Mouse (Mus musculus): ENCODE results near the gene Stac3.

Stac3 gene

DNA sequence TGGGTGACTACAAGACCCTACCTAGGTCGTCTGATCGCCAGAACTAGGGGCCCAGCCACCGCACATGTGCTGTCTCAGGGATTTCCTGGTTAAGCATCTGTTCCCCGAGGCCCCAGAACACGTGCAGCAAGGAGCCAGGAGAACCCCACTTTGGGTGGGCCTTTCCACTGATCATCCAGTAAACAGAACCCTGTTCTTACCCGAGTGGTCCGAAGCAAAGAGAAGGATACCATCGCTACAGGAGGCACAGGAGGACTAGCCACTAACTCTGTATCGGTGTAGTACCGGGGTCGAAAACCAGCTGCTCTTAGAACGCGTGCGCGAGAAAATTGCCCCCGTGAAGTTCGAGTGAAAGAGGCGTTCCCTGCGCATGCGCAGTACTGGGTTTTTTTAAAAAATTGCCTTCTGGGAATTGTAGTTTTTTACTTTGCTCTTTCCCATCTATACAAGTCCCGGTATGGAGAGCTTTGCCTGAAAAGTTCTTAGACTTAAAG lies 20.6 kb downstream of the Stac3 start, which contains the start of gene Shmt2:
Shmt2 (minus strand) TSS at position 357 of the 494 bp plus-strand sequence.
- peak; percentile 76 for DNase-seq (ENCODE audit: low spot score)

GRCm38 (mm10) chr10:127524646-127525255 lies 23.3 kb downstream of the Stac3 start:
- no peak for DNase-seq (ENCODE audit: low spot score)

DNA sequence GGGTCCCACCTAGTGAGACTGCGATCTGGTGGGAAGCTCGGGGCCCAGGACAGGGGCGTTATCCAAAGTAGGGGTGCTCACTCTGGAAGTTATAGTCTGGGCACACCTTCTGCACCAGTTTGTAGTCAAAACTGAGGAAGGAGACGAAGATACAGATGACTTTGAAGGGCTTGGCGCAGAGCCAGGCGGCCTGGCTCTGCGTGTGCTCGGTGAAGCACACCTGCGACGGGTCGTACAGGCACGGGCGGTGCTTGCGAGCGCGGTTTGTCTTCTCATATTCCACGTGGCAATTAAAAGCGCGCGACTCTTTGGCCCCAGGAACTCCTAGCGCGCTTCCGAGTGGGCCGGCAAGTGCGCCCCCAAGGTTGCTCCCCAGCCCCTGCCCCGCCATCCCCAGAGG lies 24.6 kb downstream of the Stac3 start:
- no peak for DNase-seq (ENCODE audit: low spot score)

GRCm38 (mm10) chr10:127526681-127527080 lies 25.2 kb downstream of the Stac3 start:
- DNase-seq (ENCODE audit: low spot score): peak; percentile 56

DNA sequence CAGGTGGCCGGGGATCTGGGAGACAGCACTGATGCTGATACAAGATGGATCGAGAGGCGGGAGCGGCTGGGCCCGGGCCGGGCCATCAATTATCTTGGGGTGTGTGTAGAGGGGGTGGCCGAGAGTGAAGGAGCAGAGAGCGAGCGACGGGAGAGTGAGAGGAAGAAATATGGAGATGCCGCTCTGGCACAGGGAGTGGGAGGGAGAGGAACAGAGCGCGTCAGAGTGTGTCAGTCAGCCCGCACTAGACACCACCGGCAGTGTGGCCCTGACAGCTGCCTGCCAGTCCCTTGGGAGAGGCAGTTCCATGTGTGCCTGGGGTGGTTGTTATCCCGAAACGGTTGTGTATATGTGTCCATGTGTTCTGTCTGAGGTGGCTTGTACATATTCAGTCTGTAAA lies 26.0 kb downstream of the Stac3 start:
- no peak for DNase-seq (ENCODE audit: low spot score)

DNA sequence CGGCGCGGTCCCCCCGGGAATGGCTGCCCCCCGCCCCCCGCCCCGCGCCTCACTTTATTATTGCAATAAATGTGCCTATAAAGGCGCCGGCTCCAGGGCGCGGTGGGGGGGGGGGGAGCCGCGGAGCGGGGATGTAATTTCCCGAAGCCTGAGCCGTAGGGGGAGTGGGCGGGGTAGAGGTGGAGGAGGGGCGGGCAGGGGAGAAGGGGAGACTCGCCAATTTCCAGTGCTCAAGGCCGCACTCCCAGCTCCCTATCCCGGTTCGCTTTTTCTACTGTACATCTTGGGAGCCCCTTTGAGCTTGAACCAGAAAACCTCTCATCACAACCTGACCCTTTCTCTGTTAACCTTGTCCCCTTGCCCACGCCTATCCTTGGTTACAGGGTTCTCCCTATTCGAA lies 29.5 kb downstream of the Stac3 start:
- DNase-seq (ENCODE audit: low spot score): no peak

DNA sequence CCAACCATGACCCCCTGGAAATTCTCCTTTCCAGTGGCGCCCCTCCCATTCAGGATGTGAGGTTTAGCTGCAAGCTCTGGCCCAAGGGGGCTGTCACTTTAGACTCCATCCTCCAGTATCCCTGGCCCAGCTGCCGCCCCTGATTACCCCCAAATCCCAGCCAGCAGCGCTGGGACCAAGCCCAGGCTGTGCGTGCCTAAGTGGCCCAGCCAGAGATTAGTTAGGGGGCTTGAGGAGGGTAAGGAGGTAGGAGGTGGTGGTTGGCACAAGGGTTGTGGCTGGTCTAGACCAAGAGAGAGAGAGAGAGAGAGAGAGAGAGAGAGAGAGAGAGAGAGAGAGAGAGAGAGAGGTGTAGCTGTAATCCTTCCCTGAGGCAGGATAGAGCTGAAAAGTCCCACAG lies 30.1 kb downstream of the Stac3 start:
- DNase-seq (ENCODE audit: low spot score): no peak

- DNase-seq (ENCODE audit: low spot score): no peak
These were observed 32.8 kb downstream of the Stac3 start, which contains the start of gene Nxph4 for GRCm38 (mm10) chr10:127534036-127534928. Gene Nxph4 (minus strand): TSS chr10:127534559.

DNA sequence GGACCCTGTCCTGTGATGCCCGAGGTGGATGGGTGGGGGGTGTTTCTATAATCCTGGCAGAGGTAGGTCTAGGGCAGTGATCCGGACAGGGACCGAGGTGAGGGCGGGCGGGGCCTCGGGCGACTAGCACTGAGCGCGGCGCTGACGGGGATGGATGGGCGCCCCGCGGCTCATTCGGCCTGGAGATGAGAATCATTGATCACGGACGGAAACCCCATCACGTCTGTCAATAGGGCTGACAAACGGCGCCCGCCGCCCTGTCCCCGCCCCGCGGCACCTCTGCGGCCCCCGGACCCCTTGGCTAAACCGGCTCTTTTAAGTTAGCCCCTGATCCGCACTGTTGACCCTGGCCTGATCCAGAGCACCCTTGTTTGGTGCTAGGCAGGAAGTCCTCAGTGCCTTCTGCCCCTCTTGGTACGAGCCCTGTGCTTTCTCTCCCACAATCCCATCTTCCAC lies 33.5 kb downstream of the Stac3 start:
- no peak for DNase-seq (ENCODE audit: low spot score)

- no peak for DNase-seq (ENCODE audit: low spot score)
These were observed 35.3 kb downstream of the Stac3 start for GRCm38 (mm10) chr10:127536586-127537314.

- DNase-seq (ENCODE audit: low spot score): peak; percentile 59
These were observed 36.5 kb downstream of the Stac3 start for GRCm38 (mm10) chr10:127537854-127538583.

DNA sequence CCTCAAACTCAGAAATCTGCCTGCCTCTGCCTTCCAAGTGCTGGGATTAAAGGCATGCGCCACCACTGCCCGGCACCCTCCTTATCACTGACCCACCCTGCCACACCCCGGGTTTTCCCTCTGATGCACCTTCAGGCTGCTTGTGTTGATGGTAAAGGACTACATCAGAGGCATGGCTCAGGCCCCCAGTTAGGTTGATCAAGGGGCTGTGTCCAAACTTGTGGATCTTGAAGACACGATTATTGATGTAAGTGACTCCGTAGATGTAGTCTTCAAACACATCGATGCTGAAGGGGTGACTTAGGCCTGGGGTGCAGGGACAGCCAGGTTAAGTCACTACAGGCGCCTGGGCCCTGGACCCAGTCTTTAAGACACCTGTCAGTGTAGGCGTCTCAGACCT lies 40.0 kb downstream of the Stac3 start:
- no peak for DNase-seq (ENCODE audit: low spot score)

DNA sequence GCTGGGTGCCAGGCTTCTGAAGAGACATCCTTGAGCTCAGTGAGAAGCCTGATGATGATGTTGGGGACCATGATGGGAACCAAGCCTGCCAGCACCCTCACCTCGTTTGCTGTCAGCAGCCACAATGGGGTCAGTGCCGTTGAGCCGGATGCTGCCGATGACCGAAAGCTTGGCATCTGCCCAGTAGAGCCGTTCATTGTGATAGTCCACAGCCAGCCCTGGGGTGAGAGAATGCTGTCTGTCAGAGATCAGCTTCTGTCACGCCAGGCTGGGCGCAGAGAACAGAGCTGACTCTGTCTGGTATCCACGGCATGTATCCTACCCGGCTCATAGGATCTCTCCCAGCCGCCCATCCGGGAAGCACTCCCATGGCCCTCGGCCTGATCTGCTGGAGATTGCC lies 40.6 kb downstream of the Stac3 start:
- DNase-seq (ENCODE audit: low spot score): no peak

DNA sequence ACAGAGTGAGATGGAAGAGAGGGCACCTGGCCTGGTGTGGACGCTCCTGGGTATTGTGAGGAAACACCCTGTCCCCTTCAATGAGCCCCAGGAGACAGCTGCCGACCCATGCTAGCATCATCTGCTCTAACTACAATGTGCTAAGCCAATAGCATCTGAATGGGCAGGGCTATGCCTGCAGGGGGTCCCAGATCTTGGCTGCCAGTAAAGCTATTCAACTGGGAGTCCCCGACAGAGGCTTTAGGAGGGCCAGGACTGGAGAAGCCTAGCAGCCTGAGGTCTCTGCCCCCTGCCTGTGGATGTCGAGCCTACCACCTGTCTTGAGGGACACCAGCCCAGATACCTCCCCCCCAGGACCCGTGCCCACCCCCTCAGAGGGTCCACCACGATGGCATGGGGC lies 41.2 kb downstream of the Stac3 start:
- DNase-seq (ENCODE audit: low spot score): no peak

- DNase-seq (ENCODE audit: low spot score): no peak
These were observed 42.4 kb downstream of the Stac3 start for GRCm38 (mm10) chr10:127543916-127544315.

- DNase-seq (ENCODE audit: low spot score): no peak
These were observed 42.9 kb downstream of the Stac3 start for GRCm38 (mm10) chr10:127544375-127544774.

- no peak for DNase-seq (ENCODE audit: low spot score)
These were observed 45.0 kb downstream of the Stac3 start for GRCm38 (mm10) chr10:127546505-127546904.

GRCm38 (mm10) chr10:127548236-127548635 lies 46.8 kb downstream of the Stac3 start:
- no peak for DNase-seq (ENCODE audit: low spot score)

- DNase-seq (ENCODE audit: low spot score): no peak
These were observed 48.4 kb downstream of the Stac3 start for GRCm38 (mm10) chr10:127549892-127550291.

GRCm38 (mm10) chr10:127555703-127556102 lies 54.2 kb downstream of the Stac3 start:
- DNase-seq (ENCODE audit: low spot score): no peak

DNA sequence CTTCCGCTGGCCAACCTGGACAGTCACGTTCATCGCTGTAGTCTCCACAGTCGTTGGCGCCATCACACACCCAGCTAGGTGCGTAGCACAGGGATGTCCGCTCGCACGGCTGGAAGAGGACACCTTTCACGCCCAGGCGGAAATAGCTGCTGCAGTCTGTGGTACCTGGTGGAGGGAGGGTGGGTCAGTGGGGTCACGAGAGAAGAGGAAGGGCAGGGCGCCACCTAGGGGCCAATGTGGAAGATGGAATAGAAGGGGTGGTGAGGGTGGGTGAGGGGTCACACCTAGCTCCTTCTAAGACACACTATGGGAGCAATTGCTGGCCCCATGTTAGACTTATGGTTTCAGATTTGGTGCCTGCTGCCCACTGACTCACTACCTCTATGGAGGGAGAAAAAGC lies 55.9 kb downstream of the Stac3 start:
- DNase-seq (ENCODE audit: low spot score): no peak

Measured in urinary bladder, postnatal 25 days (tissue).